Mouse (Mus musculus) heart, adult 11 months (tissue): ENCODE data around the gene Olfr473.
"Not testable (repeated sequence)": the region's sequence is repeated elsewhere in the genome, so short reads cannot be mapped to it uniquely, and the experiment has no call there.

ENCODE experiments used
- DNase-seq: peaks from one replicate; pipeline ENCODE4 v3.0.0; 2022

The Olfr473 gene

DNA sequence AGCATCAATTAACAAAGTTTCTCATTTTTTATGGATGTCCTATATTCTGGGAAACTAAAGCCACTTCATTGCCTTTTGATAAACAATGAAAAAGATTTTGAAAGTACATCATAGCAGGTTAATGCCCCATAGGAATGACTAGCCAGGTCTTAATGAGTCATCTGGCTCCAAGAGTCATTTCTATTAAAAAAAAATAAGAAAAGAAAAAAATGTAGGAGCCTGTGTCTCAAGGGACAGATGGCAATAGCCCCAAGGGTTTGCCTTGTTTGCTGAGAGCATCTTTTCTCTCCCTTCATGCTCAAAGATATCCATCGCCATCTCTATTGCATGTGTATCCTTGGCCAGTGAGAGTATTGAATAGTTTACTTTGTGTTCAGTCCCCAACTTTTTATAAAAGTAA lies at the start of gene Olfr473:
TSS of gene Olfr473 (plus strand) at position 301 of the 400 bp plus-strand sequence.
- DNase-seq, result no peak

- no peak for DNase-seq
Observed at GRCm38 (mm10) chr7:107897602-107898001, 32.6 kb upstream of the Olfr473 start, which contains the start of gene Olfr472. Olfr472 (plus strand) TSS chr7:107897902.

- DNase-seq, result not testable (repeated sequence)
Observed at GRCm38 (mm10) chr7:107952539-107952938, 22.3 kb downstream of the Olfr473 start.

DNA sequence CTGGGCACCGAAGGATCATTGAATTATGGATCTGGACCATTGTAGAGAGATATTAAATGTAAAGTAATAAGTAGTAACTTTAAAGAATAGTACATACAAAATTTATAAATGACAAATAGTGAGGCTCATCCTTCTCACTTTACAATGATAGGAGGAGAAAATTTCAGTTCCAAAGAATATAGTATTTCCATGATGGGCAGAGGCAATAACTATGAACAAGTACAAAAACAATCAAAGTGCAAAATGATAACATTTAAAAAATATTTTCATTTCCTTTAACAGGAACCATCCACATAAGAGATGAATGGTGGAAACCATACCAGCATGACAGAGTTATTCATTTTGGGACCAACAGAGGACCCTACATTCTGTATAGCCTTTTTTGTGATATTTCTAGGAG lies 24.1 kb downstream of the Olfr473 start, which contains the start of gene Olfr474:
TSS of gene Olfr474 (plus strand) at position 301 of the 400 bp plus-strand sequence.
- no peak for DNase-seq

DNA sequence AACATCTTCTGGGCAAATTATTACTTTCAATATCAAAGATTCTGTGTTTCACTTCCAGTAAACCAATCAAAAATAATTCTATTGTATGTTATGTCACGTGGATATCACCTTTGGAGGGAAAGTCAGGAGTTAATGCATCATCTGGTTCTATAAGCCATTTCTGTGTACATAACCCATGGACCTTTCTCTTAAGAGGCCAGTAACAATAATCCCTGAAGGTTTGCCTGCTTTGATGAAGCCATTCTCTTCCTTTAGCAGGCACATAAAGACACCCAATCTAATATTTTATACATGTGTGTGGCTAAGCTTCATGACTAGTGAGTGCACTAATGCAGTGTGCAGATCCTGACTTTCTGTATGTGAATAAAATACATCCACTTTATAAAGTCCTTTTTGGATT lies 34.3 kb downstream of the Olfr473 start, which contains the start of gene Olfr476:
TSS of gene Olfr476 (plus strand) at position 301 of the 400 bp plus-strand sequence.
- no peak for DNase-seq
